Mouse (Mus musculus): ENCODE measurements around the gene Chst8. TPM values are rescaled to one million over a fixed set of nuclear protein-coding genes. Genes with fewer than 3 reads are reported as not detected.

The Chst8 gene
- total and polyA plus RNA-seq, 2 experiments from 2014 or later, result 0.20 to 6.4 TPM

DNA sequence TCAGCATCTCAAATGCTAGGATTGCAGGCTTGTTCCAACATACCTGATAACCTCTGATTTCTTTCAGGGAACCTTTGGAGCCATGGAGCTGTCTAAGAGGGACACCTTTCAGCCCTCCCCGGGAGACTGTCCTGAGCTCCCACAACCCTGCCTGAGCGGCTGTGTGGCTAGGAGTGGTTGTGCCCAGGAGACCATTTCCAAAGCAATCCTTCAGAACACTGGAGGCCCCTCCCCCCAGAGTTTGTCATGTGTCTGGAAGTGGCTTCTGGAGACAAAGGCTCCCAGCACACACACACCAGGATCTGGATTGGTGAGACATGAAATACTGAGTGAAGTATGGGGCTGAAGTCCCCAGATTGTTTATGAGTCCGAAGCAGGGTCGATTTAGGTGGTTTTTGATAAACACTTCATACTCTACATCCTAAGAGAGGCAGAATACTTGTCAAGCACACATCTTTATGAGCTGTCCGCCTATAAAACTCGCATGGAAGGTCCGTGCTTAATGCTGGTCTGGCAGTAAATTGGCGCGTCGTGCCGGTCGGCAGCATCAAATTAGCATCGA, 12.5 kb downstream of the Chst8 start:
- TF ChIP-seq EP300 (IDR thresholded peaks at IDR 0.05; ENCODE audit: low read depth) (no peak), CTCF (IDR thresholded peaks at IDR 0.05; ENCODE audit: low read depth) (no peak)
- Histone ChIP-seq H3K9me3 (replicated peaks; ENCODE audit: control insufficient read depth, low read length) (no peaks in the 10 kb centered on the region), H3K27me3 (ENCODE audit: control insufficient read depth, insufficient read depth, low read length) (0 out of 2 replicates have a peak, but pooled peaks cover 3% of the 10 kb centered on the region), H3K36me3 (replicated peaks; ENCODE audit: control insufficient read depth, insufficient read depth, low read length) (no peaks in the 10 kb centered on the region), H3K4me2 (ENCODE audit: low read depth, low read length) (no peak overlapping the region), H3K27ac (ENCODE audit: low read depth) (no peak overlapping the region), H3K4me3 (ENCODE audit: low read depth, low read length) (no peak overlapping the region), H3K9ac (replicated peaks; ENCODE audit: low read depth, low read length) (no peak overlapping the region), H3K4me1 (ENCODE audit: control insufficient read depth, insufficient read depth) (peaks cover 10% of the 10 kb centered on the region)
- whole genome bisulfite sequencing, result 75% methylated on average over 13 of the region's 13 CpGs
- no peak for DNase-seq (ENCODE audit: low spot score)
- no peak for ATAC-seq (ENCODE audit: insufficient read depth, low read depth)

DNA sequence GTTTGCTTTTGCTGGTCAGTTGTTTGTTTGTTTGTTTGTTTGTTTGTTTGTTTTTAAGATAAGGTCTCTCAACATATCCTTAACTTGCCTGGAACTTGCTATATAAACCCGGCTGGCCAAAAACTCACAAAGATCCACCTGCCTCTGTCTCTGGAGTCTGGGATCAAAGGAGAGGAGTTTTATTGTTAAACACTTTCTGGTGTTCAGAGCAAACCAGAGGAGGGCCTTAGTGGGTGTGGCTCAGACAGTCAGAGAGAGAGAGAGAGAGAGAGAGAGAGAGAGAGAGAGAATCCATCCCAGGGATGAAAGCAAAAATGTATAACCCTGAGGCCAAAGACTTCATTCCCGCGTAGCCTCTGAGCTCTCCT, 13.1 kb downstream of the Chst8 start:
- no peaks in the 10 kb centered on the region for H3K36me3 ChIP-seq (replicated peaks; ENCODE audit: control insufficient read depth, insufficient read depth, low read length)
- ATAC-seq (ENCODE audit: insufficient read depth, low read depth) (no peak), DNase-seq (ENCODE audit: low spot score) (no peak)
- H3K4me1 ChIP-seq (ENCODE audit: control insufficient read depth, insufficient read depth), result peaks cover 10% of the 10 kb centered on the region
- 0 out of 2 replicates have a peak, but pooled peaks cover 3% of the 10 kb centered on the region for H3K27me3 ChIP-seq (ENCODE audit: control insufficient read depth, insufficient read depth, low read length)
- no peak overlapping the region for H3K4me2 ChIP-seq (ENCODE audit: low read depth, low read length)
- H3K4me3 ChIP-seq (ENCODE audit: low read depth, low read length), result no peak overlapping the region
- TF ChIP-seq CTCF (IDR thresholded peaks at IDR 0.05; ENCODE audit: low read depth), result no peak
- no peak for TF ChIP-seq EP300 (IDR thresholded peaks at IDR 0.05; ENCODE audit: low read depth)
- H3K27ac ChIP-seq (ENCODE audit: low read depth), result no peak overlapping the region
- 59% methylated on average over 3 of the region's 3 CpGs for WGBS
- H3K9ac ChIP-seq (replicated peaks; ENCODE audit: low read depth, low read length), result no peak overlapping the region
- H3K9me3 ChIP-seq (replicated peaks; ENCODE audit: control insufficient read depth, low read length), result no peaks in the 10 kb centered on the region

DNA sequence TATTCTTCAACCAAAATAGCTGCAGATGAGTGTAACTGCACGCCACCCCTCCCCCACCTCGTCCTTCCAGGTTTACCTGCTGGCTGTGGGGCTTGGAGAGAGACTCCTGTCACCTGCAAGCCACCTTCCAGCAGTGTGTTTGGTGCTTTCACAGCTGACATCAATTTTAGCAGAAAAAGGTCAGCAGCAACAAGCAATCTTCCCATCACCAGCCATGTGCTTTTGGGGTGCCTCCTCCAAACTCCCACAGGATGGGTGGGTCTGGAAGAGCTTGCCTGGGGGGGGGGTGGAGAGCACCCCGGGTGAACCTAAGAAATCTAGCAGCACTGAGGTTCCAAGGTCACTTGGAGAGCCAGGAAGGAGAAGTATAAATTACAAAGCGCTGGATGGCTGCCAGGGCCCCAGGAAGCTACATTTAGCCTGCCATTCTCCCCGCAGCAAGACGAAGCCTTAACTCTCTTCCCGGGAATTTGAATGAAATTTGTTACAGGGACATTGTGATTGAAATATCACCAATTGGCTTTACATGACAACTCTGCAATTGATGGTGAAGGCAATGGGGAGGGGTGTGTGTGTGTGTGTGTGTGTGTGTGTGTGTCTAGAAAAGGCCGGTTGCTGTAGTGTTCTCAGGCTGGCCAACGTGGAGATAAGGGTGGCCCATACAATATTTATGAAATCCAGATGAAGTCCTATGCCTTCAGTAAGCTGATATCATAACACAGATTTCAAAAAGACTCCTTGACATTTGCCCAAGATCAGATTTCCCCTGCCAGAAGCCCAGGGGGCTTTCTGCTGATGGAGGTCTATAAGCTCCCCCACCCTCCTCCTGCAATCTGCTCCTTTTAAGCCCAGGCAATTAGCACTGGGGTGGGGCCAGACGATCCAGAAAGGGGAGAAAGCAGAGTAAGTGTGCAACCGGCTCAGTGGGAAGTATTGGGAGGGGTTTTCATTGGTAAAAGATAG, 13.8 kb downstream of the Chst8 start:
- no peak for DNase-seq (ENCODE audit: low spot score)
- 9% methylated on average over 11 of the region's 11 CpGs for WGBS
- Histone ChIP-seq H3K4me3 (ENCODE audit: low read depth, low read length) (no peak overlapping the region), H3K9ac (replicated peaks; ENCODE audit: low read depth, low read length) (no peak overlapping the region), H3K36me3 (replicated peaks; ENCODE audit: control insufficient read depth, insufficient read depth, low read length) (no peaks in the 10 kb centered on the region), H3K27ac (ENCODE audit: low read depth) (no peak overlapping the region), H3K9me3 (replicated peaks; ENCODE audit: control insufficient read depth, low read length) (no peaks in the 10 kb centered on the region), H3K4me2 (ENCODE audit: low read depth, low read length) (peak overlapping the region; percentile 21; the same call in 1 of the 2 replicates), H3K27me3 (ENCODE audit: control insufficient read depth, insufficient read depth, low read length) (0 out of 2 replicates have a peak, but pooled peaks cover 3% of the 10 kb centered on the region), H3K4me1 (ENCODE audit: control insufficient read depth, insufficient read depth) (peaks cover 10% of the 10 kb centered on the region)
- TF ChIP-seq EP300 (IDR thresholded peaks at IDR 0.05; ENCODE audit: low read depth), result no peak
- TF ChIP-seq CTCF (IDR thresholded peaks at IDR 0.05; ENCODE audit: low read depth), result no peak
- ATAC-seq (ENCODE audit: insufficient read depth, low read depth), result no peak

DNA sequence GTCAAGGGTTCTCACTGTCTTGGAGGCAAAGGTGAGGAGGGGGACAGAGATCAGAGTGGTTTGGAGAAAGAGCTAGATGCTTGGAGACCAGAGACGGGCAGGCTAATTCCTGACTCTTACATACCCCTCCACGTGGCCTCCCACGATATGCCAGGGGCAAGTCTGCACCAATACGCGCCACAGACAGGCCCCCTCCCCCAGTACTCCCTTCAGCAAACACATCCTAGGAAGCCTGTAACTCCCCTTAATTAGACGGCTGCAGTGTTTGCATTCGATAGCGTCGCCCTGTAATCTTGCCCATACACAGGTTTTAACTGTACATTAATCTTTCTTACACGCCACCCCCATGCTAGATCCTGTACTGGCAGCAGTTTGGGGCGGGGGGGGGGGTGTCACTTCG, 14.5 kb downstream of the Chst8 start:
- Histone ChIP-seq H3K4me1 (ENCODE audit: control insufficient read depth, insufficient read depth) (peaks cover 10% of the 10 kb centered on the region), H3K36me3 (replicated peaks; ENCODE audit: control insufficient read depth, insufficient read depth, low read length) (no peaks in the 10 kb centered on the region), H3K27ac (ENCODE audit: low read depth) (no peak overlapping the region), H3K9me3 (replicated peaks; ENCODE audit: control insufficient read depth, low read length) (no peaks in the 10 kb centered on the region), H3K9ac (replicated peaks; ENCODE audit: low read depth, low read length) (no peak overlapping the region), H3K4me2 (ENCODE audit: low read depth, low read length) (peak overlapping the region; percentile 21; the same call in 1 of the 2 replicates), H3K27me3 (ENCODE audit: control insufficient read depth, insufficient read depth, low read length) (0 out of 2 replicates have a peak, but pooled peaks cover 3% of the 10 kb centered on the region), H3K4me3 (ENCODE audit: low read depth, low read length) (no peak overlapping the region)
- DNase-seq (ENCODE audit: low spot score) (no peak), ATAC-seq (ENCODE audit: insufficient read depth, low read depth) (no peak; the same call in 1 of the 2 replicates)
- 13% methylated on average over 12 of the region's 12 CpGs for WGBS
- TF ChIP-seq EP300 (IDR thresholded peaks at IDR 0.05; ENCODE audit: low read depth) (no peak), CTCF (IDR thresholded peaks at IDR 0.05; ENCODE audit: low read depth) (no peak)

DNA sequence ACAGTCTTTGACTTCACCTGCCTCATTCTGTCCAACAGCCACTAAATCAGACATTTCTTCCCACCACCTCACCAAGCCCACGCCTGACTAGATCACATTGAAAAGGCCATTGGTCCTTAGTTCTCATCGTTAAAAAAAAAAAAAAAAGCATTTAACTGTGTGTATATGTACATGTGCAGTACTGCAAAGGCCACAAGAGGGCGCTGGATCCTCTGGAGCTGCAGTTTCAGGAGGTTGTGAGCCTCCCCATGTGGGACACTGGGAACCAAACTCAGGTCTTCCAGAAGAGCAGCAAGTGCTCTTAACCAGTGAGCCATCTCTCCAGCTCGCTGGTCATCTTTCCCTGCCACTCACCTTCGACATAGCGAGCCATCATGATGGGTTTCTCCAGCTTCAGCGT, 22.1 kb downstream of the Chst8 start:
- Histone ChIP-seq H3K27me3 (ENCODE audit: control insufficient read depth, insufficient read depth, low read length) (no peaks in the 10 kb centered on the region), H3K36me3 (replicated peaks; ENCODE audit: control insufficient read depth, insufficient read depth, low read length) (no peaks in the 10 kb centered on the region), H3K9ac (replicated peaks; ENCODE audit: low read depth, low read length) (no peak overlapping the region), H3K9me3 (replicated peaks; ENCODE audit: control insufficient read depth, low read length) (no peaks in the 10 kb centered on the region; the same call in 1 of the 2 replicates), H3K4me3 (ENCODE audit: low read depth, low read length) (no peak overlapping the region), H3K27ac (ENCODE audit: low read depth) (no peak overlapping the region), H3K4me2 (ENCODE audit: low read depth, low read length) (no peak overlapping the region), H3K4me1 (ENCODE audit: control insufficient read depth, insufficient read depth) (no peaks in the 10 kb centered on the region)
- TF ChIP-seq EP300 (IDR thresholded peaks at IDR 0.05; ENCODE audit: low read depth) (no peak), CTCF (IDR thresholded peaks at IDR 0.05; ENCODE audit: low read depth) (no peak)
- DNase-seq (ENCODE audit: low spot score) (no peak), ATAC-seq (ENCODE audit: insufficient read depth, low read depth) (no peak)
- 75% methylated on average over 7 of the region's 7 CpGs for WGBS

All from heart, postnatal 0 days (tissue).